In the genomic region with DNA sequence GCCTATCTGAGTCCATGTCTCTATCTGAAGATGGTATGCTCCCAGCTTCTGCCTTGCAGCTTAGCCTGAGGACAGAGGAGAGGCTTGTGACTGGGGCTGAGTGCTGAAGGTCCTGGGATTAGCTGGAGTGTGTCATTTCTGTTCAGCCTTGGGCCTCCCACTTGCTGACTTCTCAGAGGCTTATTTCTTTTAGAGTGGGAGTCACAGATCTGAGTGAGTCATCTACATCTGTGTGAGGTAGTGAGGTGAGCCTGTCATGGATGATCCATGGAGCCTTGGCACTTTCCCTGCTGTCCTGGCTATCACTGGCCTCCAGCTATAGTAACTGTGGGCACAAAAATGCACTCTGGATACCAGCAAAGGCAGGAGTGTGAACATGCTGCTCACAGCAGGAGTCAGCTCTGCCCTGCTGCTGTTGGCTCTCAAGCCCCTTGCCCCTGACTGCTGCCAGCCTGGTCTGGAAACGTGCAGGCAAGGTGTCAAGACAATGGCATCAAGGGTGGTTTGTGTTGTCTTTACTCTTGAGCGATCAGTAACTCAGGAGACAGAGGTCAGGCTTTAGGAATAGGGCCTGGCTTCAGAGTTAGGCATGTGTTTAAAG, we compare ENCODE assay signal across 14 mouse cellular contexts.
DNase-seq lines count a peak whose midpoint lies in the region; ATAC-seq lines count a peak whose summit lies in the region.
"Had no signal": no experiment of that assay in that cellular context is flagged by ENCODE, and none has a peak within 500 bp of the region (broad histone marks: within the 10 kb centered on the region; RNA-seq: fewer than 3 reads in every experiment).

No protein-coding gene starts in this region.

- peaks cover 47% of the 10 kb centered on the region for H3K4me1 ChIP-seq in megakaryocyte, embryonic 14.5 days
- H3K4me1 ChIP-seq: liver, embryonic 13.5 days had no signal

- no peaks in the 10 kb centered on the region for H3K9me3 ChIP-seq in megakaryocyte, embryonic 14.5 days
- H3K9me3 ChIP-seq: forebrain, embryonic 13.5 days; heart, embryonic 13.5 days; limb, embryonic 12.5 days; liver, embryonic 13.5 days had no signal

- H3K36me3 ChIP-seq in megakaryocyte, embryonic 14.5 days (replicated peaks; ENCODE audit: low read length) = peaks cover 41% of the 10 kb centered on the region
- H3K36me3 ChIP-seq: heart, embryonic 13.5 days; limb, embryonic 12.5 days; liver, embryonic 13.5 days had no signal

- no peak for ATAC-seq in megakaryocyte, adult 5-6 weeks (ENCODE audit: poor library complexity, severe bottlenecking)
- ATAC-seq: forebrain, embryonic 13.5 days had no signal

- H3K4me3 ChIP-seq in megakaryocyte, embryonic 14.5 days (replicated peaks) = peak overlapping the region; percentile 16
- H3K4me3 ChIP-seq: forebrain, embryonic 13.5 days; heart, embryonic 13.5 days; limb, embryonic 12.5 days; liver, embryonic 13.5 days had no signal

- peaks cover 2% of the 10 kb centered on the region for H3K27me3 ChIP-seq in megakaryocyte, embryonic 14.5 days (replicated peaks)
- H3K27me3 ChIP-seq: forebrain, embryonic 13.5 days; heart, embryonic 13.5 days; limb, embryonic 12.5 days; liver, embryonic 13.5 days had no signal

- DNase-seq in frontal cortex, adult 2 months (ENCODE audit: extremely low spot score in 1 of 2, low spot score in 1 of 2) = peak; percentile 26 to 52
- no peak for DNase-seq in frontal cortex, postnatal 25 days (ENCODE audit: low spot score in 2 of 2)
- DNase-seq in Muller cell, postnatal 12 days (ENCODE audit: inconsistent ontology term) = peak; percentile 24
- DNase-seq in adrenal gland, postnatal 14 days = peak; percentile 64
- DNase-seq in ovary, postnatal 14 days (ENCODE audit: low spot score) = no peak
- DNase-seq: heart, postnatal 4 days; kidney, adult 9 months; liver, embryonic 13.5 days; thymus, postnatal 4 days had no signal

Comparison
In these comparisons a context has a peak if more than half of its experiments do, and no peak if none do; other contexts are left out.
1. DNase-seq: peak in frontal cortex, adult 2 months (2 of 2), Muller cell, postnatal 12 days (single experiment) and adrenal gland, postnatal 14 days (single experiment); none in frontal cortex, postnatal 25 days (0 of 2) and ovary, postnatal 14 days (single experiment).